Mouse (Mus musculus): Measurements from ENCODE around the gene Scml4. TPM values are rescaled to one million over a fixed set of nuclear protein-coding genes. Genes with fewer than 3 reads are reported as not detected.

Scml4 gene
- polyA plus RNA-seq, 1 experiment from 2014 or later, result 2.0 TPM

- no peak overlapping the region for H3K4me3 ChIP-seq (ENCODE audit: low read length)
- H3K9me3 ChIP-seq (replicated peaks; ENCODE audit: control insufficient read depth, low read length), result no peaks in the 10 kb centered on the region
- H3K36me3 ChIP-seq (ENCODE audit: control insufficient read depth, insufficient read depth), result no peaks in the 10 kb centered on the region
- no peaks in the 10 kb centered on the region for H3K4me1 ChIP-seq (ENCODE audit: control insufficient read depth, insufficient read depth, low read length)
- no peak for ATAC-seq (replicated peaks; ENCODE audit: extremely low read depth, insufficient read depth, low FRiP score)
- H3K27me3 ChIP-seq (ENCODE audit: control insufficient read depth, insufficient read depth, low read length), result peaks cover 3% of the 10 kb centered on the region; the same call in 1 of the 2 replicates
- 64% methylated on average over 4 of the region's 4 CpGs for WGBS
- no peak overlapping the region for H3K9ac ChIP-seq (ENCODE audit: low read length)
- H3K4me2 ChIP-seq (ENCODE audit: low read depth, low read length), result no peak overlapping the region
- H3K27ac ChIP-seq (ENCODE audit: low read length), result no peak overlapping the region
Observed at GRCm38 (mm10) chr10:42973537-42973936, 113.4 kb downstream of the Scml4 start.

GRCm38 (mm10) chr10:42976577-42976976 lies 116.4 kb downstream of the Scml4 start:
- Histone ChIP-seq H3K4me2 (ENCODE audit: low read depth, low read length) (no peak overlapping the region), H3K36me3 (ENCODE audit: control insufficient read depth, insufficient read depth) (no peaks in the 10 kb centered on the region)
- WGBS, result 81% methylated on average over 6 of the region's 6 CpGs

GRCm38 (mm10) chr10:42978346-42978745 lies 118.2 kb downstream of the Scml4 start:
- H3K27me3 ChIP-seq (ENCODE audit: control insufficient read depth, insufficient read depth, low read length), result peaks cover 2% of the 10 kb centered on the region; the same call in 1 of the 2 replicates
- H3K36me3 ChIP-seq (ENCODE audit: control insufficient read depth, insufficient read depth), result no peaks in the 10 kb centered on the region
- 62% methylated on average over 3 of the region's 3 CpGs for WGBS
- no peak overlapping the region for H3K4me3 ChIP-seq (ENCODE audit: low read length)
- H3K27ac ChIP-seq (ENCODE audit: low read length), result no peak overlapping the region
- H3K9me3 ChIP-seq (replicated peaks; ENCODE audit: control insufficient read depth, low read length), result no peaks in the 10 kb centered on the region
- no peak for ATAC-seq (replicated peaks; ENCODE audit: extremely low read depth, insufficient read depth, low FRiP score)
- no peak overlapping the region for H3K4me2 ChIP-seq (ENCODE audit: low read depth, low read length)
- no peaks in the 10 kb centered on the region for H3K4me1 ChIP-seq (ENCODE audit: control insufficient read depth, insufficient read depth, low read length)
- H3K9ac ChIP-seq (ENCODE audit: low read length), result no peak overlapping the region

More at GRCm38 (mm10) chr10:42976577-42976976, 116.4 kb downstream of the Scml4 start:
- Histone ChIP-seq H3K27ac (ENCODE audit: low read length) (no peak overlapping the region), H3K4me1 (ENCODE audit: control insufficient read depth, insufficient read depth, low read length) (no peaks in the 10 kb centered on the region), H3K27me3 (ENCODE audit: control insufficient read depth, insufficient read depth, low read length) (peaks cover 2% of the 10 kb centered on the region), H3K9me3 (replicated peaks; ENCODE audit: control insufficient read depth, low read length) (no peaks in the 10 kb centered on the region), H3K9ac (ENCODE audit: low read length) (no peak overlapping the region), H3K4me3 (ENCODE audit: low read length) (no peak overlapping the region)
- ATAC-seq (replicated peaks; ENCODE audit: extremely low read depth, insufficient read depth, low FRiP score), result no peak

GRCm38 (mm10) chr10:42980999-42981757 lies 121.0 kb downstream of the Scml4 start:
- WGBS, result 54% methylated on average over 7 of the region's 7 CpGs
- Histone ChIP-seq H3K9me3 (replicated peaks; ENCODE audit: control insufficient read depth, low read length) (no peaks in the 10 kb centered on the region), H3K4me2 (ENCODE audit: low read depth, low read length) (no peak overlapping the region), H3K9ac (ENCODE audit: low read length) (no peak overlapping the region), H3K27me3 (ENCODE audit: control insufficient read depth, insufficient read depth, low read length) (peaks cover 2% of the 10 kb centered on the region; the same call in 1 of the 2 replicates), H3K36me3 (ENCODE audit: control insufficient read depth, insufficient read depth) (no peaks in the 10 kb centered on the region), H3K4me1 (ENCODE audit: control insufficient read depth, insufficient read depth, low read length) (no peaks in the 10 kb centered on the region), H3K27ac (ENCODE audit: low read length) (no peak overlapping the region), H3K4me3 (ENCODE audit: low read length) (no peak overlapping the region)
- ATAC-seq (replicated peaks; ENCODE audit: extremely low read depth, insufficient read depth, low FRiP score), result no peak

GRCm38 (mm10) chr10:42984886-42985285 lies 124.7 kb downstream of the Scml4 start:
- Histone ChIP-seq H3K9ac (ENCODE audit: low read length) (no peak overlapping the region), H3K4me2 (ENCODE audit: low read depth, low read length) (no peak overlapping the region), H3K4me1 (ENCODE audit: control insufficient read depth, insufficient read depth, low read length) (no peaks in the 10 kb centered on the region), H3K27ac (ENCODE audit: low read length) (no peak overlapping the region), H3K9me3 (replicated peaks; ENCODE audit: control insufficient read depth, low read length) (no peaks in the 10 kb centered on the region), H3K36me3 (ENCODE audit: control insufficient read depth, insufficient read depth) (no peaks in the 10 kb centered on the region), H3K4me3 (ENCODE audit: low read length) (no peak overlapping the region), H3K27me3 (ENCODE audit: control insufficient read depth, insufficient read depth, low read length) (peaks cover 4% of the 10 kb centered on the region; the same call in 1 of the 2 replicates)
- 60% methylated on average over 4 of the region's 4 CpGs for WGBS
- ATAC-seq (replicated peaks; ENCODE audit: extremely low read depth, insufficient read depth, low FRiP score), result no peak

- 0 out of 2 replicates have a peak, but pooled peaks cover 2% of the 10 kb centered on the region for H3K27me3 ChIP-seq (ENCODE audit: control insufficient read depth, insufficient read depth, low read length)
- H3K27ac ChIP-seq (ENCODE audit: low read length), result no peak overlapping the region
- H3K9me3 ChIP-seq (replicated peaks; ENCODE audit: control insufficient read depth, low read length), result no peaks in the 10 kb centered on the region
- no peak overlapping the region for H3K4me2 ChIP-seq (ENCODE audit: low read depth, low read length)
- ATAC-seq (replicated peaks; ENCODE audit: extremely low read depth, insufficient read depth, low FRiP score), result peak; percentile 75
- H3K36me3 ChIP-seq (ENCODE audit: control insufficient read depth, insufficient read depth), result no peaks in the 10 kb centered on the region
- H3K9ac ChIP-seq (ENCODE audit: low read length), result no peak overlapping the region
- H3K4me3 ChIP-seq (ENCODE audit: low read length), result no peak overlapping the region
- 15% methylated on average over 6 of the region's 6 CpGs for WGBS
- no peaks in the 10 kb centered on the region for H3K4me1 ChIP-seq (ENCODE audit: control insufficient read depth, insufficient read depth, low read length)
Observed at GRCm38 (mm10) chr10:42987594-42988052, 127.5 kb downstream of the Scml4 start.

GRCm38 (mm10) chr10:42988627-42989026 lies 128.5 kb downstream of the Scml4 start:
- WGBS, result 55% methylated on average over 15 of the region's 15 CpGs
- H3K27ac ChIP-seq (ENCODE audit: low read length), result no peak overlapping the region

GRCm38 (mm10) chr10:42989910-42990309 lies 129.7 kb downstream of the Scml4 start:
- 24% methylated on average over 6 of the region's 6 CpGs for WGBS
- Histone ChIP-seq H3K4me3 (ENCODE audit: low read length) (no peak overlapping the region), H3K36me3 (ENCODE audit: control insufficient read depth, insufficient read depth) (no peaks in the 10 kb centered on the region), H3K9ac (ENCODE audit: low read length) (no peak overlapping the region), H3K4me1 (ENCODE audit: control insufficient read depth, insufficient read depth, low read length) (no peaks in the 10 kb centered on the region), H3K4me2 (ENCODE audit: low read depth, low read length) (no peak overlapping the region), H3K27ac (ENCODE audit: low read length) (no peak overlapping the region), H3K27me3 (ENCODE audit: control insufficient read depth, insufficient read depth, low read length) (0 out of 2 replicates have a peak, but pooled peaks cover 2% of the 10 kb centered on the region), H3K9me3 (replicated peaks; ENCODE audit: control insufficient read depth, low read length) (no peaks in the 10 kb centered on the region)
- 0 out of 2 replicates have a peak, but pooled peaks have one; percentile 18 for ATAC-seq (replicated peaks; ENCODE audit: extremely low read depth, insufficient read depth, low FRiP score)

More at GRCm38 (mm10) chr10:42988627-42989026, 128.5 kb downstream of the Scml4 start:
- H3K36me3 ChIP-seq (ENCODE audit: control insufficient read depth, insufficient read depth), result no peaks in the 10 kb centered on the region
- H3K27me3 ChIP-seq (ENCODE audit: control insufficient read depth, insufficient read depth, low read length), result 0 out of 2 replicates have a peak, but pooled peaks cover 2% of the 10 kb centered on the region
- H3K9ac ChIP-seq (ENCODE audit: low read length), result no peak overlapping the region
- no peaks in the 10 kb centered on the region for H3K9me3 ChIP-seq (replicated peaks; ENCODE audit: control insufficient read depth, low read length)
- ATAC-seq (replicated peaks; ENCODE audit: extremely low read depth, insufficient read depth, low FRiP score), result no peak
- H3K4me1 ChIP-seq (ENCODE audit: control insufficient read depth, insufficient read depth, low read length), result no peaks in the 10 kb centered on the region
- no peak overlapping the region for H3K4me2 ChIP-seq (ENCODE audit: low read depth, low read length)
- H3K4me3 ChIP-seq (ENCODE audit: low read length), result no peak overlapping the region

GRCm38 (mm10) chr10:42991018-42991417 lies 130.8 kb downstream of the Scml4 start:
- WGBS, result 66% methylated on average over 9 of the region's 9 CpGs
- Histone ChIP-seq H3K4me1 (ENCODE audit: control insufficient read depth, insufficient read depth, low read length) (no peaks in the 10 kb centered on the region), H3K9me3 (replicated peaks; ENCODE audit: control insufficient read depth, low read length) (no peaks in the 10 kb centered on the region), H3K4me3 (ENCODE audit: low read length) (no peak overlapping the region), H3K27me3 (ENCODE audit: control insufficient read depth, insufficient read depth, low read length) (0 out of 2 replicates have a peak, but pooled peaks cover 2% of the 10 kb centered on the region), H3K27ac (ENCODE audit: low read length) (no peak overlapping the region), H3K9ac (ENCODE audit: low read length) (no peak overlapping the region), H3K4me2 (ENCODE audit: low read depth, low read length) (no peak overlapping the region), H3K36me3 (ENCODE audit: control insufficient read depth, insufficient read depth) (no peaks in the 10 kb centered on the region)
- ATAC-seq (replicated peaks; ENCODE audit: extremely low read depth, insufficient read depth, low FRiP score), result no peak

Data from heart, embryonic 16.5 days (tissue).